Mouse (Mus musculus): ENCODE measurements at regions not wholly inside any gene's neighbourhood (a gene's known extent, or its start where the extent isn't known, plus 50 kb on each side); places are given as distances from the start of the nearest gene placed in this dataset.

DNA sequence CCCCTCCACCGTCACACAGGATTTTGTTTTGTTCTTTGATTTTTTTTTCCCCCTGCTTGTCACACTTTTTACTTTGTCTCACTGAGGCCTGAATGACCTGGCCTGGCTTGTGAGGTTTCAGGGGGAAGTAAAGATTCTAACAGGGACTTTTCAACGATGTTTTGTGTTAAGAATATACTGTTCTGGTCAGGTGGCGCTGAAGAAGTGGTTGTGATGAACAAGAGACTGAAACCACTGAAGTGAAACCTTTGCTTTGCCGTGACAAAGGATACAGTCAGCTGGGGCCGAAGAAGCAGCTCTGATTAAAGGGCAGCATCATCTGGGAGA is 97.4 kb upstream of the Zfp648 start:
- TF ChIP-seq EP300 (IDR thresholded peaks at IDR 0.05) (no peak), CTCF (IDR thresholded peaks at IDR 0.05) (no peak)

Data from lung, postnatal 0 days (tissue).